Mouse (Mus musculus) retina, postnatal 7 days (tissue): ENCODE results near the gene 2210011C24Rik.
"Not testable (repeated sequence)": the region's sequence is repeated elsewhere in the genome, so short reads cannot be mapped to it uniquely, and the experiment has no call there.

Source experiments
- DNase-seq: peaks from one replicate; pipeline ENCODE4 v3.0.0-alpha.2; 2012; ENCODE audit warnings: low read depth, low spot score

Gene 2210011C24Rik

GRCm38 (mm10) chr8:84019738-84020137 is 7.8 kb upstream of the 2210011C24Rik start:
- no peak for DNase-seq

- no peak for DNase-seq
These were observed 3.9 kb upstream of the 2210011C24Rik start for GRCm38 (mm10) chr8:84015833-84016232.

GRCm38 (mm10) chr8:84012499-84013165 is 661 bp upstream of the 2210011C24Rik start:
- no peak for DNase-seq

- peak; percentile 59 for DNase-seq
These were observed 1.1 kb downstream of the 2210011C24Rik start for GRCm38 (mm10) chr8:84010625-84011611.

GRCm38 (mm10) chr8:84009876-84010275 is 2.1 kb downstream of the 2210011C24Rik start:
- DNase-seq, result peak; percentile 73

GRCm38 (mm10) chr8:84008362-84008761 is 3.6 kb downstream of the 2210011C24Rik start:
- DNase-seq, result no peak

GRCm38 (mm10) chr8:84005502-84005901 is 6.5 kb downstream of the 2210011C24Rik start:
- not testable (repeated sequence) for DNase-seq

- peak; percentile 79 for DNase-seq
These were observed 7.3 kb downstream of the 2210011C24Rik start for GRCm38 (mm10) chr8:84004533-84005201.

GRCm38 (mm10) chr8:84003612-84004246 is 8.2 kb downstream of the 2210011C24Rik start:
- DNase-seq, result no peak

- DNase-seq, result no peak
These were observed 8.9 kb downstream of the 2210011C24Rik start for GRCm38 (mm10) chr8:84002957-84003611.

- DNase-seq, result no peak
These were observed 10.5 kb downstream of the 2210011C24Rik start, which contains the start of gene 1700067K01Rik for GRCm38 (mm10) chr8:84001281-84002000. 1700067K01Rik (plus strand) TSS chr8:84001502.

- no peak for DNase-seq
These were observed 12.1 kb downstream of the 2210011C24Rik start for GRCm38 (mm10) chr8:83999825-84000224.

- DNase-seq, result no peak
These were observed 12.8 kb downstream of the 2210011C24Rik start for GRCm38 (mm10) chr8:83999057-83999705.

- no peak for DNase-seq
These were observed 13.5 kb downstream of the 2210011C24Rik start for GRCm38 (mm10) chr8:83998231-83999056.

- DNase-seq, result no peak
These were observed 14.3 kb downstream of the 2210011C24Rik start, which contains the start of gene Samd1 for GRCm38 (mm10) chr8:83997511-83998141. Samd1 (plus strand) TSS chr8:83997672.

- peak; percentile 65 for DNase-seq
These were observed 15.1 kb downstream of the 2210011C24Rik start for GRCm38 (mm10) chr8:83996567-83997505.

GRCm38 (mm10) chr8:83995973-83996372 is 16.0 kb downstream of the 2210011C24Rik start:
- no peak for DNase-seq
